In genomic region chr9:105973736-105974135, GRCm38 (mm10) we compare ENCODE assay signal across 20 mouse cellular contexts. TPM values are rescaled to one million over a fixed set of nuclear protein-coding genes. Genes with fewer than 3 reads are reported as not detected.
"Had no signal": no experiment of that assay in that cellular context is flagged by ENCODE, and none has a peak within 500 bp of the region (broad histone marks: within the 10 kb centered on the region; RNA-seq: fewer than 3 reads in every experiment).

No protein-coding gene starts in this region.

- H3K4me2 ChIP-seq: liver, embryonic 11.5 days; liver, embryonic 15.5 days; midbrain, embryonic 12.5 days; midbrain, embryonic 15.5 days; neural tube, embryonic 12.5 days; neural tube, embryonic 15.5 days had no signal

- H3K4me3 ChIP-seq: layer of hippocampus, adult 2 months; liver, embryonic 15.5 days; midbrain, embryonic 12.5 days; midbrain, embryonic 15.5 days; neural tube, embryonic 12.5 days; neural tube, embryonic 15.5 days had no signal

- DNase-seq: kidney, adult 18-20 months; kidney, postnatal 25 days; layer of hippocampus, adult 9-11 months; lung, postnatal 14 days; retina, postnatal 1 day; right cerebral cortex, postnatal 25 days; spleen, adult 18-20 months; thymus, postnatal 25 days had no signal

- H3K9me3 ChIP-seq: liver, embryonic 15.5 days; midbrain, embryonic 12.5 days; midbrain, embryonic 15.5 days; neural tube, embryonic 12.5 days; neural tube, embryonic 15.5 days had no signal

- H3K4me1 ChIP-seq: liver, embryonic 15.5 days; midbrain, embryonic 12.5 days; midbrain, embryonic 15.5 days; neural tube, embryonic 12.5 days had no signal

- ATAC-seq: hindbrain, postnatal 0 days; inflammation-experienced regulatory T-cells, adult 6 months; midbrain, embryonic 15.5 days had no signal

- H3K27ac ChIP-seq: hindbrain, postnatal 0 days; kidney, postnatal 0 days; layer of hippocampus, adult 2 months; liver, embryonic 15.5 days; macrophage; midbrain, embryonic 12.5 days; midbrain, embryonic 15.5 days; neural tube, embryonic 12.5 days; neural tube, embryonic 15.5 days had no signal

- H3K36me3 ChIP-seq: liver, embryonic 15.5 days; midbrain, embryonic 12.5 days; midbrain, embryonic 15.5 days; neural tube, embryonic 12.5 days; neural tube, embryonic 15.5 days had no signal

- H3K27me3 ChIP-seq: liver, embryonic 15.5 days; midbrain, embryonic 15.5 days had no signal

- H3K9ac ChIP-seq: liver, embryonic 15.5 days; midbrain, embryonic 12.5 days; midbrain, embryonic 15.5 days; neural tube, embryonic 12.5 days; neural tube, embryonic 15.5 days had no signal

RNA-seq across cellular contexts. Expression of gene Col6a5, which starts 13.3 kb away (rescaled TPM):
- total RNA-seq: megakaryocyte, adult 5-6 weeks had no signal
- polyA plus RNA-seq: inflammation-experienced regulatory T-cells, adult 6 months; liver, embryonic 11.5 days; liver, embryonic 15.5 days; macrophage had no signal
